Mouse (Mus musculus): ENCODE measurements around the gene Disp2. TPM values are rescaled to one million over a fixed set of nuclear protein-coding genes. Genes with fewer than 3 reads are reported as not detected.
A peak's percentile ranks its signal among the peaks of the same experiment; 100 is the strongest.

Gene Disp2
- 100 to 1,000 TPM; 179 to 192 (median 185) TPM for total RNA-seq (2022)

DNA sequence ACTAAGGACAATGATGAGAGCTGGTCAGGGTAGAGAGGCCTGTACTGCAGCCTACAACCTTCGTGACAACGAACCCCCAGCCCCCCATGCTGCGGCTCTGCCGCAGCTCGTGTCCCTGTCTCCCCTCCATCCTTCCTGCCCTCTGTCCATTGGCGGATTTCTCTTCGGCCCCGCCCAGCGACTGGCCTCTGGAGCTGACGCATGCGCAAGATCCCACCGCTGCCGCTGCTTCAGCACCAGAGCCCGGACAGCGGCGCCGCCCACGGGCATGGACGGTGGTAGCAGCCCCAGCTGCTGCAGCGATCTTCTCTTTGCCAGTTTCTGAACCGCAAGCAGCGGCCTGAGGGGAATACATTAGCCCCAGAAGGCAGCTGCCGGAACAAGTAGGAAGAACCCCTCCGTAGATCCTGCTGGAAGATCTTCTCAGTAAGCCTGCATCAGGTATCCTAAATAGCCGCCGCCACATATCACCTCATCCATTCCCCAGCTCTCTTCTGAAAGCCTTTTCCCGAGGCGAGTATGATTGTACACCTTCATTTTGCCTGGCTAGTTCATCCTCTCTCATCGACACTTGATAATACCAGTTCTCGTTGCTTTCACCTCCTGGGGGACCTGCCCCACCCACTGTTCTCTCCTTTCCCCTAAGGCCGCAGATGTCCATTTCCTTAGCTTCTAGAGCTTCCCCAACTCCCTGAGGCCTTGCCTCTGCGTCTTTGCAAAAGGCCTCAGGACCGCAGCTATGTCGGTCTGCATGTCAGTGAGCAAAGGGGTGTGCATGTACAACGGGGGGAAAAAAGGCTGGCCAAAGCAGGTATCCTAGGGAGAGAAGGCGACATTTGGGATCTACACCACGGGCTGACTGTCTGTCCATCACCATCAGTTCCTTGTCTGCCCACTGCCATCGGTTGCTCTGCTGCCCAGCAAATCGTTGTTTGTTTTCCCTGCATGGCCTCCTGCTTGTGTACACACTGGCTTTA, at the start of gene Disp2:
Gene Disp2 (plus strand): TSS at position 216 of the 977 bp plus-strand sequence.
- peak; percentile 82 to 95 for DNase-seq (ENCODE audit: low spot score in 2 of 2)

DNA sequence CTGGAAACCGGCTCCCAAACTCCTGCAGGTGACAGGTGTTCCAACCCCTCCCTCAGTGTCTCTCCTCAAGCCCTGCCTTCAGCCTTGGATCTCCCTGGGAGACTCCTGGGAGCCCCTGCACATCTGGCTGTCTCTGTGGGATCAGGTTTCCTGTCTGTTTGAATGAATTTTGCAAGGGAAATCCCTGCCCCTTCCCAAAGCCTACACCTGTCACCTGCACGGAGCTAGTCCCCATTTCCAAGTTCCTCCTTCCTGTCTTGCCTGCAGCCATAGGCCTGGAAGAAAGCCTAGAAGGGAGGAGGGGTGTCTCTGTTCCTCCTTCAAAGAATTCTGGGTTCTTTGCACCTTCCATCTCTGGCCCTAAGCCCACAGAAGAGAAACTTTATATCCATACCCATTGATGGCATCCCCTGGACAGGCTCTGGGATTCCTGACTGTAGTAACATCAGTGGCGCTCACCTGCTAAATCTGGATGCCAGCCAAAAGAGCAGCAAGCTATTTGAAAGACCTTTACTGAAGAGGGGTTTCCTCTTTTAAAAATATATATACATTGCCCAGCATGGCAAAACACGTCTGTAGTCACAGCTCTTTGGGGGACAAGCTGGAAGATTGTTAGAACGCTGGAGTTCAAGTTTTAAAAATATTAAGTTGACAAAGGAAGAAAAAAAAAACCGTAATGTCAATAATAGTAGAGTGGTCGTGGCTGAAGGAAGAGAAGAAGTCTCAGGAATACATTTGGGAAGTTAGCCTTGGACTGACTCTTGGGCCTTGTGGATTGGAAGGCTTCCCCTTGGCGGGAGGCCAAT, 49.5 kb upstream of the Disp2 start:
- no peak for DNase-seq (ENCODE audit: low spot score in 2 of 2)

DNA sequence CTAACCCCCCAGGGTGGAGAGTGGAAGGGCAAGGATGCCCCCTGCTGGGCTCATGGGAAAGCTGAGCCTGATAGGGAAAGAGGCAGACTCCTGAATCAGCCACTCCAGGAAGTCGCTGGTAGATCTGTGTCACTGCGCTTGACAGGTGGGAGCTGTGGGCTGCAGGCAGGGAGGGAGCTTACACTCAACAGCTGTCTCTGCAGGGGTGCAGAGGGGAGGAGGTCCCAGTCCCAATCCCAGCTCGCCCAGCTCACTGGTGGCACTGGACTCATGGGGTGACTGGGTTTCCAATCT, 49.0 kb upstream of the Disp2 start:
- DNase-seq (ENCODE audit: low spot score in 2 of 2), result peak; percentile 47 to 60

DNA sequence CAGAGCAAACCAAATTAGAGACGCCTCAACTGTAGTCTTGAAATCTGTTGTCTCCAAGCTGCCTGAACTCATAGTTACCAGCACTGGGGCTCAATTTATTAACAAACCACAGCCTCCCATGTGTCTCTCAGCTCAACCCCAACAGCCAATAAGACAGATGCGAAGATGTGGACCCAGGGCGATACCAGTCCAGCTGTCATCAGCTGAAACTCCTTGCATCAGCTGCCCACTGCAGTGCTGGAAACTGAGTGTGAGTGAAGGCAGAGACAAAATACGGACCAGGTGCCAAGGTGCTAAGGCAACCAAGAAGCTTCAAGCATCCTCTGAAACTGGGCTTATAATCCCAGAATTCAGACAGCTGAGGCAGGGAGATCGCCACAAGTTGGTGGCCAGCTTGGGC, 47.5 kb upstream of the Disp2 start:
- no peak for DNase-seq (ENCODE audit: low spot score in 2 of 2)

DNA sequence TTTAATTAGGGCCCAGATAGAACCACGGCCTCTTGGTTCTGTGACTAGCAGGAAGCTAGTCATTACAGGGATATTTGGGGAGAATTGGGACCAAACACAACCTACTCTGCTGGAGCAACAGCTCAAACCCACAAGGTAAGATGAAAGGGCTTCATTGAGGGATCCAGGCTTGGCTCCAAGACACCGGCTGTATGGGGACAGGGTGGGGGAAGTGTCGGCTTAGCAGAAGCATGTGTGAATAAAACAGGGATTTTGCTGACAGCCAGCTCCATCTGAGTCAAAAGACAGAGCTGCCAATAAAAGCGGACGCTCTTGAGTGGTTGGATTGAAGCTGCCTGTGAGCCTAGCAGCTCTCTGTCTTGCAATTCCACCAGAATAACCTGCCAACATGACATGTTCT, 46.2 kb upstream of the Disp2 start:
- DNase-seq (ENCODE audit: low spot score in 2 of 2), result peak in 1 of 2 experiments; percentile 35

DNA sequence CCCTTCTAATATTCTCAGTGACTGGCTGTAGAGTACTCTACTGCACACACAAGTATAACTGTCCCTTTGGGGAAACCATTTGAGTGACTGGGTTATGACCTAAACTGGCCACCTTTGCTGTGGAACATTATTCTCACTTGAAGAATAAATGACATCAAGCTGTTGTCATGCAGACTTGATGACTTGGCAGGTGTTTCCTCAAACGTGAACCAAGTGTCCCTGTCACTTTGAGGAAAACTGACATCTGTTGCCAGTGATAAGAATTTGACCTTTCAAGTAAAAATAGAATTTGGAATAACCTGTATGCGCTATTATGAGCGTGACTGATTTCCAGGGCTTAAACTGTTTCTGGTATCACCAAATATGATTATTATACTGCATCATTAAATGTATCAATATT, 39.2 kb upstream of the Disp2 start:
- DNase-seq (ENCODE audit: low spot score in 2 of 2), result no peak

DNA sequence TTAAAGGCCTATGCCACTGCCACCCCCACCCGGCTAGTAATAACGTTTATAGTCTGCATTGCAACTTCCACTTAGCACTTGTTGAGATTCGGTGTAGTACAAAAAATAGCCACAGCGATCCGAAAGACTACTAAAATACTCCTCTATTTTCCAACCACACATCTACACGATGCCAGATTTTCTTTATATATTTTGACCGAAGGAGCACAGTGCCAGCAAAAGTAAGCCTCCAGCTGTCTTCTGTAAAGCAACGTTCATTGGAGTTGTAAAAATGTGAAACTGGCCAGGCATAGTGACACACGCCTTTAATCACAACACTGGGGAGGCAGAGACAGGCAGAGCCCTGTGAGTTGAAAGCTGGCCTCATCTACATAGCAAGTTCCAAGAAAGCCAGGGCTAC, 38.3 kb upstream of the Disp2 start:
- DNase-seq (ENCODE audit: low spot score in 2 of 2), result peak in 1 of 2 experiments; percentile 30

DNA sequence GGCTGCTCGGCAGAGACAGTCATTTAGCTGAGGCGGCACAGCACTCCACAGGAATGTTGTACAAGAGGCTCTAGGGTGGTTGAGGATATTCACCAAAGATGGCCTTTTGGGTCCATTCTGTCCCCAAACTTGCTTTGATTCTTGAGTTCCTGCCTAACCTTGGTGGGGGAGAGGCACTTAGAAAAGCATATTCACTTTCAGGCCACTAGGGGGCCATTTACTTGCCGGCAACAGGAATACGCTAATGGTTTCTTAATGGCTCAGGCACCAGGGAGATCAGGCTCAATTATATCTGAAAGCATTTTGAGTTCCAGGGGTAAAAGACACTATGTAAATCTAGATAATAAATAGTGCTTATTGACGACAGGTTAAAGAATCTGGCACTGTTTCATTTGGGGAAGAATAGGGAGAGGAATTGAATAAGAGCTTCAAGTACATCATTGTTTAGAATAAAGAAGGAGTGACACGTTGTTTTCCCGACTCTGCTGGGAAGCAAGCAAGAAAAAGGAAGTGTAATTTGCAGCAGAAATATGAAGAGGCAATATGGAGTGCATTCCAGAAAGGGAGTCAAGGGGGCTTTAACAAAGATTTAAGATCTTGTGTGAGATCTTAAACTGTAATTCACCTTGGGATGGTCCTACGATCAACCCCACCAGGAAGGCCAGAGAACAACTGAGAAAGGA, 36.1 kb upstream of the Disp2 start:
- DNase-seq (ENCODE audit: low spot score in 2 of 2), result no peak

DNA sequence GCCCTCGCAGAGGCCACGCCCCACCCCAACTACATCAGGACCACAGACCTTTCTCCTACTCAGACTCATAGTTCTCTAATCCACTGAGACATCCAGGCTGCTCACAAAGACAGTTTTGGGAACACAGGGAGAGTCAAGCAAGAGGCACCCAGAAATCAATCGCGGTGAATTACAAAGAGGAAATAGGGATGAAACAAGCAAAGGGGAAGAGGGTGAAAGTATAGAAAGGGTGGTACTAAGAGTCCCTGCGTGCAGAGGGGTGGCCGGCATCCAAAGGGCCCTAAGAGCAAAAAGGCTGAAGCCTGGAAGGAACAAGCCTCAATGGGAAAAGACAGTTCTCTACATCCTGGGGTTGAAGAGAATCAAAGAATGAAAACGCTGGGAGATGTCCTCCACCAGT, 34.9 kb upstream of the Disp2 start:
- no peak for DNase-seq (ENCODE audit: low spot score in 2 of 2)

DNA sequence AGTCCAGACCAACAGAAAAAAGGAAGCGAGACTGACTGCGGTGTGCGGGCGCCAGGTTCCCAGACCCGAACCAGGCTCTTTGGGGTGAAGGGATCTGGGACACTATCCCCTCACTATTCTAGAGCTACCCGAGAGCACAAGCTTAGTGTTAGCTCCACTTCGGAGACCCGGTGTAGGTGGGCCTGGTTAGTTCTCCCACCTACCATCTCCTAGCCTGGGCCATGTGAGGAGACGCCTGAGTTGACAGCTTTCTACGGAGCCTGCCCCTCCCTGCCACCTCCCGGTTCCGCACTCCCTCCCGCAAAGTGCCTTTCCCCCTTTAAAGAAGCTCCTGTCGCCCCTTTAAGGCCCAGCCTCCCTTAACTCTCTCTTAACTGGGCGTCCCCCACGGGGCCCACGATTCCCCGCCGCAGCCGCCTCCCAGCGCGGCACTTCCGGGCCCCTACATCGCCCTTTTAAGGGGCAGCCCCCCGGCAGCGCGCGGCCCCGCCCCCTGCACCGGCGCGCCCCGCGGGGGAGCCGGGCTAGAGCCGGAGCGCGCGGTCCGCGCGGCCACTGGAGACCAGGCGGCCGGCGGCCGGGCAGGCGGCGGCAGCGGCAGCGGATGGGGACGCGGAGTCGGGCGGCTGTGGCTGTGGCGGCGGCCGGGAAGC, 34.2 kb upstream of the Disp2 start, which contains the start of gene Inafm2:
Gene Inafm2 (plus strand): TSS at position 527 of the 653 bp plus-strand sequence.
- DNase-seq (ENCODE audit: low spot score in 2 of 2), result peak; percentile 77 to 89

DNA sequence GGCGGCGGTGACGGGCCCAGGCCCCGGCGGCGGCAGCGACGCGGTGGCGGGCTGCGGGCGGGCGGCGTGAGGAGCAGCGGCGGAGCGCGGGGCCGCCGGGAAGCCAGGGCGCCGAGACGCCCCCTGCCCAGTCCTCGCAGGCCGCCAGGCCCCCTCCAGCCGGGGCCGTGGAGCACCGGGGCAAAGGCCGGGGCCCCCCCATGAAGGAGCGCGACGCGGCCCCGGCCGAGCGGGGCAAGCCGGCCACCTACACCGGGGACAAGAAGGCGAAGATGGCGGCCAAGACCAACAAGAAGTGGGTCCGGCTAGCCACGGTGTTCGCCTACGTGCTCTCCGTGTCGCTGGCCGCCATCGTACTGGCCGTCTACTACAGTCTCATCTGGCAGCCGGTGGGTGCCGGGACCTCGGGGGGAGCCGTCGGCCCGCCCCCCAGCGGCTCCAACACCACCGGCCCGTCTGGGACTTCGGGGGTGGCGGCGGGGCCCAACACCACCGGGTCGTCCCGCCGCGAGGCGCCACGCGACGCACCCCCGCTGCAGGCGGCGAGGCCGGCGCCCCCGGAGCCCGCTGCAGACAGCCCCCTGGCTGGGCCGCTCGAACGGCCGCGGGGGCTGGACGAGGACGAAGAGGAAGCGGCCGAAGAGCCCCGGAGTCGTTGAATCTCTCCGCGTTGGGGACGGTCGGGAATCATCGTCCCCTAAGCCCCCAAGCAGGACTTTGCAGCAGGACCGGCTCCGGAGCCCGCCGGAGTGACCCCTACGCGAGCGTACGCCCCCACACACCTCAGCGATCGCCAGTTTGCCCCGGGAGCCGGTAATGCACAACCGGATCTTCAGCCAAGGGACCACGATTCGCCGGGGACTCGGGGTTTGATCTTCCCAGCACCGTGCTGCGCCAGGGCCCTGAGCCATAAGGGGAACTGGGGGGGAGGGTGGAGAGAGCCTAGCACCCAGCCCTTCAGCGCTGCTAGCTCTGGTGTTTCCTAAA, 33.3 kb upstream of the Disp2 start:
- peak in 1 of 2 experiments; percentile 44 for DNase-seq (ENCODE audit: low spot score in 2 of 2)

DNA sequence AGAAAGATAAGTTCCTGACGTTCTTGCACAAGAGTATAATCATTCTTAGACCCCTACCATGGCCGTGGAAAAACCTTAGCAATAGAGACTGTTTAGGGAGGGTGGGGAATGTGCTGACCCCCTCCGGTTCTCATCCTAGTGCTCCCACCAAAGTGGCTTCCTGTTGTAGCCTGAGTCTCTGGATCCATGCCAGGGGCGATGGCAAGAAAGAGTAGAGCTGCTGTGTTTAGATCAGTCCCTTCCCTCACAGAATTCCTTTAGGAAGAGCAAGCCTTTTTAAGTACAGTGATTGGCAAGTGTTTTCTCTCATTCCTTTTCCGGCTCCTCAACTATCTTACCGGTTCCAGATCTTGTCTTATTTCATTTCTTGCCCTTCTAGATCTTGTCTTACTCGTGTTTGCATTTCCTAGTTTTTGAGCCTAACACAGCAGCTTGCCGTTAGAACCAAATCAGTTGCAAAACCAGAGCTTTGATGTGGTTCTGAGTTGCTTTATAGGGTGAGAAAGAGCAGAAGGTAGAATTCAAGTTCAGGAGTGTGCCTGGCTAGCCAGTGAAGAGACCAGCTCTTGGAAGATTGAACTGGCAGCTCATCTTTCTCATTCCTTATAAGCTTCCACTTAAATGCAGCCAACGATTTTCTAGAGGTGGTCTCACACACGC, 32.1 kb upstream of the Disp2 start:
- DNase-seq (ENCODE audit: low spot score in 2 of 2), result no peak

DNA sequence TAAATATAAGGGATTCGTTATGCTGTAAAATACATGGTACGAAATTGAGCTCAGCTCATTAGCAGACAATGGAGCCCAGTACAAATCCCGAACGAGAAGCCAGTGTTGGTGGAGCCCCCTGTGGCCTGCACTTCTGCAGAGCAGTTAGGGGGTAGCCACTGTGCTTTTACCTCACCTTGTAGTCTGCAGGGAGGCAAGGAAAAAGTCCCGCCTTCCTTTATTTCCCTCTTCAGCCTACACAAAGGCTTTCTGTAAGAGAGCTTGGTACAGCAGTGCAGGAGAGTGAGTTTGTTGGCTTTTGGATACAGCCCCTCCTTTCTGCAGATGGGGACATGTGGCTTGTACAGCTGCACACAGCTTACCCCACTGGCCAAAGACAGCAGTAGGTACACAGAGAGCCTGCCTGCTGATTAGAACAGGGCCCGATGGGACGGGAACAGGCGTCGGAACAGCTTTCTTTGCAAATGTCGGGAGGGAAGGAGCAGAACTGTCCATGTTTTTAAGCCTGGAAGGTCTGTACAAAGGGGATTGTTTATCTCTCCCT, 30.1 kb upstream of the Disp2 start:
- DNase-seq (ENCODE audit: low spot score in 2 of 2), result no peak

DNA sequence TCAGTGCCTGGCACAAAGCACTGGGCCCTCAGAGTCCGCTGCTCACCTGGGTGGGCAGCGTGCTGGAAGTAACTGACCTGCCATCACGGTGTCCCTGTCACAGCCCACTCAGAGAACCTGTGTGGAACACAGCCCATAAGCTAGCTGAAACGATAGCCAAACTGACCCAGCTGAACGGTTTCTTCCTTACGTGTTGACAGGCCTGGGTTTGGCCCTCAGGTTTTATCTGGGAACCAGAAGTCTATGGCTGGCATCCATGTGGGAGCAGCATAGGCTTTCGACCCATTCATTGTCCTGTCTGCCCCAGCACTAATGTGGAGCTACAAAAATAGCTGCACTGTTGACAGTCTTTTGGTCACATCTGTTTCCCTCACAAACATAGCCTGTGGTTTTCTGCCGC, 29.0 kb upstream of the Disp2 start:
- DNase-seq (ENCODE audit: low spot score in 2 of 2), result no peak

DNA sequence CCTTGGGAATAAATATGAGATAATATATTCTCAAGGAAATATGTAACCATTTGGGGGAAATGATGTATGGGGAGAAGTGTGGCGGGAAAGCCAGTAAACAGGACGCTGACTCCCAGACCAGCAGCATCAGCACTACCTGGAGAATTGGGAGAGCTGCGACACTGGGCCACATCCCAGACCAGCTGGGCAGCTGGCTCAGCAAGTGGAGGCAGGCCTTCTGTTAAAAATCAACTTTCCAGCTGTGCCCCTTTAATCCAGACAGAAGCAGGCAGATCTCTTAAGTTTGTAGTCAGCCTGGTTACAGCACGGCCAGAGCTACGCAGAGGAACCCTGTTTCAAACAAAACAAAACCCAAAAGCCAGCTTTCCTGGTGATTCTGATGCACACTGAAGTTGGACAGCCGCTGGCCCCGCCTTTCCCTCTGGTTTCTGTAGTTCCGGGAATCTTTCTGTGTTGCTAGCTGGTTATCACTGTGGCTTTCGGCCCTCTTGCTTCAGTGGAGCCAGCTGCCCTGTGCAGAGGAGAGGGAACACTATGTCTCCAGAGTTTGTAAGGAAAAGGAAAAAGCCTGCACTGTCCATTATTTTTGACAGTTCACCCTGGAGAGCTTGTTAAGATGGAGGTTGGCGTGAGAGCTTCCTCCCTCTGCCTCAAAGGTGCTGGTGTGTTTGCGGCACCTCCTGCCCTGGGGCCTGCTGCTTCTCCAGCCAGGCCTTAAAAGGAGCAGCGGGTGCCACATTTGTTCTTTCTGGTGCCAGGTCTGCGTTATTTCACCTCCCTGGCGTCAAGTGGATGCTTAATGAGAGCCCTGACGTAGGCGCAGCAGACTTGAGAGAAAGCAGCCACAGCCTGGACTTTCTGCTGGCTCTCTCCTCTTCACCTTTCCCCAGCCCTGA, 27.4 kb upstream of the Disp2 start:
- DNase-seq (ENCODE audit: low spot score in 2 of 2), result no peak

DNA sequence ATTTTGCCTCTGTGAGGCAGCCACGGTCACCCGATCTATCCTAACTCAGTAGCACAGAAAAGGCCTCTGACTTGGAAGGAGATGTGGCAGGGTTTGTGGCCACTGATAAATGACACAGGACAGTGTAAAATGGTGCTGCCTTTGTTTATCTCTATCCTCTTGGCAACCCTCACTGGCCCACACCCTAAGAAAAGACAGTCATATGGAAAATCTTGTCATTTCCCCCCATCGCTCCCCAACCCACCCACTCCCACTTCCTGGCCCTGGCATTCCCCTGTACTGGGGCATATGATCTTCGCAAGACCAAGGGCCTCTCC, 26.8 kb upstream of the Disp2 start:
- DNase-seq (ENCODE audit: low spot score in 2 of 2), result no peak

DNA sequence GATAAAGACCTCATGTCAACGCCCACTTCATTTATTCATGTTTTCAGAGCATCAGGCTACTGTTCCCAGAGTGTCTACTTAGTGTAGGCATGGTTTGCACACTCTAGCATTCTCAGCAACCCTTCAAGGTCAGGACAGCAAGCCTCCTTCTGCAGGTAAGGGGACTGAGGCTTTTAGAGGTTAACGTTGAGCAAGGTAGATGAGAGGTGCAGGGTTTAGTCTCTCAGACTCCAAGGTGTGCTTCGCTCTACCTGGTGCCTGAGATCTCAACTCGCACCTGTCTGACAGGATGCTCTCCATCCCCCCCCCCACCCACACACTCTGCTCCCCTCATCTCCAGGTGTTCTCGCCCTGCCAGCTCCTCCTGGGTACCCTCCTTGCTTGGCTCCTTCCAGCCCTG, 25.4 kb upstream of the Disp2 start:
- no peak for DNase-seq (ENCODE audit: low spot score in 2 of 2)

DNA sequence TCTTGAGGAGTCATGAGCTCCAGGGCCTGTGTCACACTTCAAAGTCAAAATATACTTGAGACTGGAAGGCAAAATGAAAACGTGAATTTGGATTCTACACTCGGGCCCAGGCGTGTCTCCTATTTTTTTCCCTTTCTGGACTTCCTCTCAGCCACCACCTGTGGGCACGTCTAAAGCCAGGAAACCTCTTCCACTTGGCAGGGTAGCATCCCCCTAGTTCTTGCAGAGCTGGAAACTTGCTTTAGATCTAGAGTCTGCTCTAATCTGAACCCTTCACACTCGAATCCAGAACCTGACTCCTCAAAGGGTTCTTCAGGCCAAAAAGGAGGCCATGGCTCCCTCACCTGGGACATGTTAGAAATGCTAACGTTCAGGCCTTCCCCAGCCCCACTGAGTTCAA, 24.1 kb upstream of the Disp2 start:
- no peak for DNase-seq (ENCODE audit: low spot score in 2 of 2)
